Mouse (Mus musculus) megakaryocyte, embryonic 14.5 days (primary cell): ENCODE results near the gene Taf15.

Experiments used
- FLI1 ChIP-seq: IDR thresholded peaks from 2 replicates; pipeline ENCODE4 v1.6.1; 2012; ENCODE audit warnings: low read length, inconsistent platforms, mixed read lengths
- GATA1 ChIP-seq: IDR thresholded peaks from 3 replicates; pipeline ENCODE4 v1.6.1; 2012; ENCODE audit warnings: mixed read lengths, low read length, inconsistent platforms, borderline replicate concordance

DNA sequence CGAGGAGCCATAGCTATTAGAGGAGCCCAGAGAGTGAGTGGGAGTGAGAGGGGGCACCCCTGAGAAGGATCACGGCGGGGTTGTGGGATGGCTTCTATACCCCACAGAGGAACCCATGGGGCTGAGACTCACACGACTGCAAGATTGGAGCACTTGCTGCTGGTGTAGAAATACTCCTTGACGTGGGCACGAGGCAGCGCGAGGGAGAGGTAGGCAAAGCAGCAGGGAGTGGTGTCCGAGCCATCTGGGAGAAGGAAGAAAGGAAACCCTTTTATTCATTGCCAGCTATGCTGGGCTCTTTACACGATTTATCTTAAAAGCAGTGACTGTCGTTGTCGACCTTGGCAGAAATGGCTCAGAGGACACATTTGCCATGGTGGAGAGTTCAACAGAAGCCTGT, 56.1 kb downstream of the Taf15 start:
- TF ChIP-seq GATA1 (no peak), FLI1 (no peak)
